Mouse (Mus musculus) 416B (cell line): ENCODE measurements around the gene Schip1.
"Not testable (repeated sequence)": the region's sequence is repeated elsewhere in the genome, so short reads cannot be mapped to it uniquely, and the experiment has no call there.

Source experiments
- DNase-seq: peaks from one replicate; pipeline ENCODE4 v3.0.0; 2011; ENCODE audit warnings: low read depth

Gene Schip1

DNA sequence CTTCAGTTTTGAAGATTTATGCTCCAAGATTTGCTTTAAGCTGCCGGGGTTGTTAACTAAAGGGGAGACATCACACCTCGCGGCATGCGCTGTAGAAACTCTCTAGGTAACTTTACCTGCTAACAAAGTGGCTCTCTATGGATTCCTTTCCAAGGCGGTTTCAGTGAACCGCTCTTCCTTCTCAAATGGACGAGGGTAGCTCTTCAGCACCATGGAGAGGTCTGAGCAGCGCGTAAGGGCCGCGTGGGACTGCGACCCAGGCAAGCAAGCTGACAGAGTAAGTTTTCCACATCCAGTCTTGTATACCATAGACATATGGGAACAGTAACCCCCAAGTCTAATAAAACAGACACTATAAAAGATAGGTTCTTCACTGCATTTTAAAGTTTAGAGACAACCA is at the start of gene Schip1:
Schip1 (plus strand) TSS at position 72 of the 400 bp plus-strand sequence.
- peak; percentile 16 for DNase-seq

DNA sequence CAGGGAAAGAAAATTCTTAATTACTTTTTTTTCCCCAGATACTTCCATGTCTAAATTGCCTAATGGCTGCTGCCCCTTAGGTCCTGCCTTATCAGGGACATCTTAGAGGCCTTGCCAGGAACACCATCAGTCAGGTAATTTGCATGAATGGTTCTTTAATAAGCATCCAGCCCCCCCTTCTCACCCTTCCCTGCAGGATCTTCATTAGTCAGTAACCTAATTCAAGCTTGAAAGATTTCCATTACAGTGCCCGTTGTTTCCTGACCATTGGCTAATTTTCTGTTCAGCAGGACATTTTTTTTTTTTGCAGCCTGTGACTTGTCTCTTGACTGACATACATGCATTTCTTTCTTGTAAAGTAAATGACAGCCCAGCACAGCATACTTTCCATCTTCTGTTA is 48.8 kb upstream of the Schip1 start:
- no peak for DNase-seq

DNA sequence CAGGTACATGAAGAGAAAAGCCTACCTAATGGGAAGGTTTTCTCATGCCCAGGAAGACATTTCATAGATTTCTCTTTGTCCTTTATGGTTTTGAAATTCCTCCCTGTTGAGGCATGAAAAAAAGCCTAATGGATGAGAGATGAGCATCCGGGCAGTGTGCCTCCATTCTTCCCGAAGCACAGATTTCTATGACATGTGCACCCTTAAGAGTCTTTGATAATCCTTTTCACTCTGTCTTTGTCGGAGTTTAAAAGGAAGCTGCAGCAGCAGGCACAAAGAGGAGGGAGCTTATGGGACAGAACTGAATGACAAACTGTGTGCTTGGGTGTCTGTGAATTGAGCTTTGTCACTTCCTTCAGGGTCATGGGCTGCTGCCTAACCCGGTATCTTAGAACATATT is 45.2 kb upstream of the Schip1 start:
- DNase-seq: no peak

DNA sequence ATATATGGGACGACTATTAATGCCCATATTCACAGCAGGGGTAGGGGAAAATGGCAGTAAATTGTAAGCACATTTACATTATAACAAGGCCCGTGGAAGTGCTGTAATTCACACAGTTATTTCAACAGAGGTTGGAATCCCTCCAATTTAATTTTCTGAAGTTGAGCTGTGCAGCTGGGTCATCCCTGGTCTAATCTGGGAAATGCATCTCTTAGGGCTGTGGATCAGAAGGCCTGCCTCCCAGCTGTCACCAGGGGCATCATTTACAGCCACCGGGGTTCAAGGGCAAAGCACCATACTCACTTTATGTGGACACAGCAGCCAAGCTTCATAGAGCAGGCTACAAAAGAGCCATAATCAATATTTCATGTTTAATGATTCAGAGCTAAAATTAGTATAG is 28.5 kb upstream of the Schip1 start:
- DNase-seq: no peak

DNA sequence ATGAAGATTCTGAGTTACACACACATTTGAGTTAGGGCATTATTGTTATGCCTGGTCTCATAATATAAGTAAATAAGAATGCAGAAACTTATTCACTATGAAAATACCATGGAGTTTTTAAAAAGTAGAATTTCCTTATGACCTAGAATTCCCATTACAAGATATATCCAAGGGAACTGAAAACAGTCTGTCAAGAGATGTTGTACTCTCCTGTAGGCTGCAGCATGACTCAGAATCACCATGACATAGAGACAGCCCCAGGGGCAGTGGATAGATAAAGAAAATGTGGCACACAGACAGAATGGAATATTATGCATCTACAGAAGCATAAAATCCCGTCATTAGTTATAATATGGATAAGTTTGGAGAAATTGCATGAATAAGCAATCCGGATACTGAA is 21.7 kb upstream of the Schip1 start:
- no peak for DNase-seq

DNA sequence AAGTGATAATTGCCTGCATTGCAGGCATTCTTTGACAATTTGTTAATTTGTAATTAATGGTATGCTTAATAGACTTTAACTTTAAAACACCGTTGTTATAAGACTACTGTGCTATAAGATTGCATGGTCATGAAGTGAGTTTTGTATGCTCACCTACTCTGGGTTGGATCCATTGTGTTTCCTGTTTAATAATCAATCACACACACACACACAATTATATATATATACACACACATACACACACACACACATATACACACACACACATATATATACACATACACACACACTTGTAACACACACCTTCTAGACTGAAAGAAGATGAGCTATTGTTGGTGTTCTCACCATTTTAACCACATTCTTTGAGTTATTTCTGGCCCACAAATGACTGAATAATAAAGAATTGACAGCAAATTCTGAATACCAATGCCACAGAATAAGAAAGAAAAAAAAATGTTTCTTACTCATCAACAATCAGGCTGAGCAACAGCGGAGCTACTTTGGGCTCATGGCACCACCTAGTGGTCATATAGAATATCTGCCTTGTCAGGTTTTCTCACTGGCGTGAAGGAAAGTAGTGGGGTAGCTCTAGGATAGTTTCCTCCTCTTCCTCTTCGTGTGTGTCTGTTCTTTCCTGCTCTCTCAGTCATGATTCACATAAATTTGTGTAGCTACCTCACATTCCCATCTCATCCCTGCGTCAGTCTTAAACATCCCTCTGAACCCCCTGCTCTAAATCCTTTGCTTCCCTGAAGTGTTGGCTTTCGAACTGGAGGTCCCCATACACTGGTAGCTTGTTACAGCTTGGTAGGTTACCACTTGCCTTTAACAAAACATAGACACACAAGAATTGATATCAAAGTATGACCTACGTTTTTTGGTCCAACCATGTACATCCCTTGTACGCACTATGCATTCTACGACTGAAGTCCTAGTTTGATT is 18.9 kb upstream of the Schip1 start:
- peak; percentile 68 for DNase-seq

DNA sequence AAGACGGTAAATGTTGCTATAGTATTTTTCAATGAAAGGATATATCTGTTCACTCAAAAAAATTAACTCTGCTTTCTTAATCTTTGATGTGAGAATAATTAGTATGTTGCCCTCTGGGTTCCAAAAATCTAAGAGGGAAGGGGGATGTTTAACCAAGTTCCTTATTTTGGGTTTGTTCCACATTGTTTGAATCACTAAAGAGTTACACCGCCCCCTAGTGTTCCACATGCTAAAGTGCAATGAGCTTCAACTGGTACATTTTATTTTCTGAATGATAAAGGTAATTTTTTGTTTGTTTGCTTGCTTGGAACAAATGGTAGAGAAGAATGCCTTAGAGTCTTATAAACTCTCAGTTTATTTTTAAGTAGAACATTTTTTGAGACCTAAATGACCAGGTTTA is 11.1 kb upstream of the Schip1 start:
- DNase-seq: peak; percentile 61

DNA sequence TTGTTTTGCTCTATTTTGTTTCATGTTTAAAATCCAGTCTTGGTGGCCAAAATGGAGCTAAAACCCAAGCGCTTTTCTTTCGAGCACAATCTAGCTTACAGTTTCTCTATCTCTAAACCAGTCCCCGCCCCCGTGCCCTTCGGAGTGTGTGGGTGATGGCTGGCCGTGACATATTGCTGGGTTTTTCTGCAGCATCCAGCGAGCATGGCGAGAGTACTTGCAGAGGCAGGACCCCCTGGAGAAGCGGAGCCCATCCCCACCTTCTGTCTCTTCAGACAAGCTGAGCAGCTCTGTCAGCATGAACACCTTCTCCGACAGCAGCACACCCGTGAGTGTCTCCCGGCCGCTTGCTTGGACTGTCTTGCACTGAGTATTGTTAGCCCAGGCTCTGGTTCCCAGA is 9.5 kb upstream of the Schip1 start:
- DNase-seq: no peak

DNA sequence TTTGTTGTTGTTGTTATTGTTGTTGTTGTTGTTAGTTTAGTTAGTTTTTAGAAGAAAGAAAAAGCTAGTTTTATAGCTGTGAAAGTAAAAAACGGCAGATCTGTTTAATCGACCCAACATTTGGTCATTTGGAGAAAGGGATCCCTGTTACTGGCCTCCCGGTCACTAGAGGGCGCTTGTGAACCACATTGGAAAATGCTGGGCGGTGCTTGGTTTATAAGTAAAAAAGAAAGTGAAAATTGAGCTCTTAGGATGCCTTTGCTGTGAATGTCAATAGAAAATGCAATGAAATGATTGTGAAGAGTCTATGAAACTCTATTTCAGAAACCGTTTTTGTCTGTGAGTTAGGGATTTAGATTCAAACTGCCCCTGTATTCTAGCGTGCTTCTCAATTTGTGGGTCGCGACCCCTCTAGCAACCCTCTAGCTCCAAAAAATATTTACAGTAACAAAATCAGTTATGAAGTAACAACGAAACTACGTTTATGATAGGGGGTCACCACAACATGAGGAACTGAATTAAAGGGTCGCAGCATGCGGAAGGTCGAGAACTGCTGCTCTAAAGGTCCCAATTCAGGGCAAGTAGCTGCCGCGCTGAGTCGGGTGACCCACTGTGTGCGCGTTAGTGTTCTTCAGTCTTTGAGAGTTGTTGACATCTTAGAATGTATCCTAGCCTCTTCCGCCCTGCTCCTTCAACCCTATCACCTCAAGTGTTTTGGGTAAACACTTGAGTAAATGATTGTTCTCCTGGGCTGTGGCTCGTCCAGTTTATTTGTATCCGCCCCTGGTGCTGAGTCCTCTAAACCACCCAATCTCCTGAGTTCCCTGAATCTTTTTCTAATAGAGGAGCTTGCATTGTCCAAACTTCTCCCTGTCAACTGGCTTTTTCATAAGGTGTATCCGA is 8.0 kb upstream of the Schip1 start:
- DNase-seq: peak; percentile 73

DNA sequence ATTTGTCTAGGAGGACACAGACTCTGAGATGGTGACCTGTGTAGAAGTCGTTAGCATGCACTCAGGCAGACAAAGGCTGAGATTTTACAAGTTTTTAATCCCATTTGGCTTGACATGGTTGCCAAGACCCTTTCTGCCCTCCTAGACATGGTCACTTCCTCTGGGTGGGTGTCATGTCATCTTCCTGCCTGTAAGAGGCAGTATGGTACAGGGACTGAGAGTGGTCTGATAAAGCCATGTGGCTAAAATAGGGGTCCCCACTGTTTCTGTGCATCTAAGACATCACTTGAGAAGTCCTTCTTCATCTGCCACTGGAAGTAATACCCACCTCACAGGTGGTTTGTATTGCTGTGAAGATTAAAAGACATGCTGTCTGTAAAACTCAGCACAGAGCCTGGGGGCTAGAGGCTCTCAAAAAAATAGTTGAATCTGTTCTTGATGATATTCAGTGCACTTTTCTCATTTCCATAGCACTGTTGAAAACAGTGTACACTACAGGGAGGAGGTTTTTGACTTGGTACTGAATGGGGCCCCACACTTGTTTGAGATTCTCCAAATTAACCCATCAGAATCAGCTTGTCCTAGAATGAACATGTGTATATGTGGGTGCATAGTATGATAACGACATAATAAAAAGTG is 5.3 kb upstream of the Schip1 start:
- peak; percentile 40 for DNase-seq

DNA sequence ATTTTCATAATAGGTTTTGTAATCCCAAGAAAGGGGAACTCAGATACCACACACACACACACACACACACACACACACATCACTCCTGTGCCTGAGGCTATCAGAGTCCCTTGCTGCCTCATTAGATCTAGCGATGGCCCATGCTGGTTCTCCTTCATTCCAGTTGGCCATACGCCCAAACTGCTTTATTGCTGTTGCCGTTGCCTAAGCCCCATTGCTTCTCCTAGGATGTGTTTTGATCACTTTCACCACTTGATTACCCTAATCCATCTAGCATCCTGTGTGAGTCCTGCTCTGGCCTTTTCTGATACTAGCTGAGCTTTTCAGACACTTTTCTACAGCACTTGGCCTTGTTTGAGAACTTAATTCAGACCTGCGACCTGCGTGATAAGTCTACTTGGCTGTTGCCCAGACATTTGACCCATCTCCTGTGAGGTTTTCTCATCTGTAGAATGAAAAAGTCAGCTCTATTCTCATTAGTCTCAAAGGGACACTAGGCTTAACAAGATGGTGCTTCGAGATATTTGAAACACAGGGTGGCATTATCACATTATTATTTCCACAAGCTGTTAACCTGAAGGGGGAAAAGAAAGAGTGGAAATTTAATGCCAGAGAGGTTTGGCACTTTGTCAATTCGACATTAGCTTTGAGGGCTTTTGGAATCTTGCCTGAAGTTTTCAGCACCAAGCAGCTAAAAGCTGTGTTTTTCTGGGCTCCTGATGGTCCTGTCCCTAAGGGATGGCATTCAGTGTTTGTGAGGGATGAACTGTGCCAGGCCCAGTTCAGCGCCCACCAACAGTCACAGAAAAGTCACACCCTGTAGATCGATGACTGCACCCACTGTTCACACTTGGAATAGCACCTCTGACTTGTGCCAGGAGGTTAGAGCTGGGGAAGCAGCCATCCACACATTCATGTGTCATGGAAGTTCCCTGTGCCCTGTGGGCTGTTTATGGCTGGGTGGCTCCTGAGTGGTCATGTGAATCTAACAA is 7.1 kb downstream of the Schip1 start:
- DNase-seq: no peak

DNA sequence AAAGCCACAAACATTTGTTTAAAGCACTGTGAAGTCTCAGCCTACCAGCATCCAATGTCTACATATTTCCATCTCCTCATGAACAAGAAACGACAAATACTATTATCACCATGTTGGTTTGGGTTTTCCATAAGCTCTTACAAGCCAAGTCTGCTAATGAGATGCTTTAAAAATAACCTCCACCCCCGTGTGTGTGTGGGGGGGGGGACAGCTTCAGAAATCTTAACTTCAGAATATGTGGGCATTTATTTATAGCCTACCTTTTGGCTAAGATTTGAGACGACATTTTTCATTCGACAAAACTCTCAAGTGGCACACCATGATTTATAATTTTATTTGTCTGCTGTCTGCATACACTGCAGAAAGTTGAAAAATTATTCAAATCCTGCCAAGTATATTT is 12.8 kb downstream of the Schip1 start:
- DNase-seq: no peak

DNA sequence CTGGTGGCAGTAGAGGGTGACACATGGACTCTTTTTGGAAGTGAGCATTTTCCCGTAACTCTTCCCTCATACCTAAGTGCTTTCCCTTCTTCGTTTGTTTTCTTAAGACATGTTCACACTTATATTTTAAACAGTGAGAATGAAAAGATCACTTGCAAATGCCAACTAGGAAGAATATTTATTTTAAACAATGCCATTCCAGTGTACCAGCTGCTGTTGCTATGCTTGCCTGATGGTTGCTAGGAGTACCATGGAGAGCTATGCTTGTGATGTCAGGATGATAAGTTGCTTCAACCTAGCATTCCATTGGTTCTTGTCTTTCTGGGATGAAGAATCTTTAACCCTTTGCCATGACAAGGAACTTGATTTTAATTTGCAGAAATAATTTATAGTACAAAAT is 20.4 kb downstream of the Schip1 start:
- no peak for DNase-seq

DNA sequence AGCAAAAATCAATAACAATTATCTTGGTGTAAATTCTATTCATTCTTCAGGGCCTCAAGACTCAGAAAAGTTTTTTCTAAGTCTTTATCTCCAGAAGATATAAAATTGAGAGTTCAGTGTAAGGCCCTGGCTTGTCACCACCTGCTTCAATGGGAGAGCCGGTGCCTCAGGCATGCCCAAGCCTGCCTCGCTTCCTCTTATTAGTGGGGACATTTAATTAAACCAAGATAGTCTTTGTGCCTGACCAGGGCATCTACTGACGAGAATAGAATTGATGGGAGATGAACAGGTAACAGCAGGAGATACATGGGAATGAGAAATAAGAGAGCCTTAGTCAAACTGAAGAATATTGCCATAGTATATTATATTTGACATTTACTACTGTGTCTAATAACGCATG is 27.5 kb downstream of the Schip1 start:
- DNase-seq: no peak

DNA sequence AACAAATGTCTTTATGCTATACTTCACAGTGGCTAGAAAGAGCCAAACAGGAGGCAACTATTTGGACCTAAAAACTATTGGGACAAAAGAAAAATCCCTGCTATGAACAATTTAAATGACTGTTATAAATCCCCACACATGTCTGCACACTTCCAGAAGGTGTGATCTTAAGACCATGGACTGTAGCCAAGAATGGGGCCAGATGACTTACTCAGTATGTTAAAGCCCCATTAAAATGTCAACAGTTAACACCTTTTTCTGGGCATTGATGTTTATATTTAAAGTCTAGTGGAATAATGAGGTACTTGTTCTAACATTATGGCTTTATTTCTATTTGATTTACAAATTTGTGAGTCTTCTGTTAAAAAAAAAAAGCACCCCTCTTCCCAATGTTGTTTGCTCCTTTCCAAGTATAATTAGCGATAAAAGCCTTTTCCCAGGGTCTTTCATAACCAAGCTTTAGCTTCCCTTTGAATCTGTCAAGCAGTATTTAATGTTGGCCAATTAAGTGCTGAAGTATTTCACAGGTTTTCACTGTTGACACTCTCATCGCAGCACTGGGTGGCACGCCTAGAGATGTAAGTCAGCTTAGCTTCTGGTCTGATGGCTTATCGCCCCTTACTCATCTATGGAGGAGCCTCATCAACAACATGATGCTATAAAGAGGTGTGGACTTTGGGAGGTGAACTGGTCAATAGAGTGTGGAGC is 32.3 kb downstream of the Schip1 start:
- DNase-seq: no peak

DNA sequence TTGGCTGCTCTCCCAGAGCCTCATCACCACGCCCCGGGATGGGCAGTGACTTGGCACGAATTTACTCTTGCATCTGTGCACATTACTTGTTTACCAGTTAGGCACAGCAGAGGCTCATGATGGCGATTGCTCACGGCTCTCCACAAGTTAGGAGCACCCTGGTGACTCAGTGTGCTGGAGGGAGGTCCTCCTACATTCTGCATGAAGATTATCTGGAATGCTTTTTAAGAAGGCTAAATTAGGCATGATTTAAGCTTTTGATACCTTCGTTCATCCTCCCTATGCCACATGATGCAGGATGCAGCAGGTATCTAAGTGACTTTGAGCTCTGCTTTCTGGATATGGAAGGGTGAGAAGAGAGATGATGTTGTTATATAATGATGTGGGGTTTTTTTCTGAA is 35.0 kb downstream of the Schip1 start:
- DNase-seq: not testable (repeated sequence)

DNA sequence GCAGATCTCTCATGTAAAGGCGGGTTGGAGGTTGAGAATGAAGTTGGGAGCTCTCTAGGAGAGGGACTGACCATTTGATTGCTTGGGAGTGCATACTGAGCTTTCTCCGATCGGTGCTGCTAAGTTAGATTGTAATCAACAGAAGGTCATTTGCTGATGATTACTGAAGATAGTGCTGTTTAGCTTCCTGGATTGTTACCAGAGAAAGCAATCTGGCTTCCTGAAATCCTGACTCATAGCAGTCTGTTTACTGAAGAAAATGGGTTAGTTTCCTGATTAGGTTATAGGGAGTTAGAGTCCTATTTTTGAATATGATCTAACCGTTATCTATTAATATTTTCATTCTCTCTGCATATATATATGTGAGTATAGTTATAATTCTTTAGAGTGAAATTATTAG is 36.7 kb downstream of the Schip1 start:
- no peak for DNase-seq

DNA sequence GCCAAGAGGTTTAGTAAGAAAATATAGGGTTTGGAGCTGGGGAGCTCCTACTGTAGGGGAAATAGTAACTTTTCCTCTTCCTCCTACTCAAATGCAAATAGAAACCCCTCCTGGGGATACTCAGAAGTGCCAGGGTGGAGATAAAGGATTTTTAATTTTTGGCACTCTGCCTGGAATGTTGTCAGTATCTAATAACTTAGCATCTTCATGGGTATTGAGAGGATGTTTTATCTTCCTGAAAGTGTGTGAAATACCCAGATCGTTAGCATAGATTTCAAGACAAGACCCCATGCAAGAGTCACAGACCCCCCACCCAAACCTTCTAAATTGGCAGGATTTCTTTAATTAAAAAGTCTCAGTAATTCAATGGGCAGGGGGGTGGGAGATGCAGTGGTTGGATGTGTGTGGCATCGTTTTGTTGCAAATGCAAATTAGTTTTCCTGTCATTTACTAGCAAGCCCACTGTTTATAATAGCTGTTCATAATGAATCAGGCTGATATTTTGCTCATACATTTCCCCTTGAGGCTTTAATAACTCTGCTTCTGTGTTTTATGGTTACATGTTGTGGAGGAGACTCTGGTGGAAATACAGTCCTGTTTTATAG is 40.6 kb downstream of the Schip1 start:
- DNase-seq: no peak

DNA sequence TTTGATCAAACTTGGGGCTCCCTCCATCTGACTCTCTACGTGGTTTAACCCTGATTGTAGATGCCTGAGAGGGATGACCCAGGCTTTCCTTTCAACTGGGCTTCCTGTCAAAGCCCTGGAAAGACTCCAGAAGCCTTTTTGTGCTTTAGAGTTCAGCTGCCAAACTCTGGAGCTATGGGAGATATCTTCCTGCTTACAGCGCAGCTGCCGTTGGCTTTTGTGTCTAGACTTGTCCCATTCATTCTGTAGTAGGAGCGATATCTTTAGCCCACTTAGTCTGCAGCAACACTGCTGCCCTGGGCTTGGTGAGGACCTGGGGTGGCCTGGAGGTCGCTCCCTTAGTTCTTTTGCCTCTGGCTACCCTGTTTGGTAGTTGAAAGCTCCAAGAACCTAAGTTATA is 56.7 kb downstream of the Schip1 start:
- no peak for DNase-seq

DNA sequence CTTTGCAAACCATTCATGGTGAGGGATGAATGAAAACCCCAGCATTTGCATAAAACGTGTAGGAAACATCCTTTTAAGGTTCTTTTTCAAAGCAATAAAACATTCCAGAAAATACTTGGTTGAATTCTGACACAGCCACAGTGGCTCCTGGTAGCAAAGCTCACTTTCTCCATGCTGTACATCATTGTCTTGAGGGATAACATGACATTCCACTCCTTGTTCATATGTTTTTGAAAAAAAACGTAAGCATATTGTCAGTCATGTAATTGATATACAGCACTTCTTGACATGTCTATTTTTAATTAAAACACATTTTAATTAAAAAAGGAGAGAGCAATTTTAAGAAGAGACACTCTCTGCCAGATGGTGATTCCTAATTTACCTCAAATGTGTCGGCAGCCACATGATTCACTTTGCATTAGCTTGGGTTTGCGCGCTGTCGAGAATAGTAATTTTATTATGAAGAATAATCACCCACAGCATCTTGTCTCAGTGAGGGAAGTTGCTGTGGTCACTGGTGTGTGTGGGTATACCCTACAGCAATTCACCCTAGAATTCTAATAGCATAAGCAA is 61.8 kb downstream of the Schip1 start:
- no peak for DNase-seq
